Mouse (Mus musculus) T-helper 1 cell (primary cell): Measurements from ENCODE around the gene Mplkip.

Source experiments
- in situ Hi-C: fragments of 300-600 bp; cut with MboI, MseI; formaldehyde crosslinking; loops from one replicate; pipeline ENCODE4 v1.15.1; 2025; ENCODE audit warnings: high pct_unique_total_duplicates

The Mplkip gene

GRCm38 (mm10) chr13:17694911-17695699 is at the start of gene Mplkip, which contains the start of gene Sugct:
Mplkip (plus strand) TSS chr13:17695192.
Sugct (minus strand) TSS chr13:17695553.
- in situ Hi-C loops, result no loop called here

- in situ Hi-C loops, result no loop called here
Observed at GRCm38 (mm10) chr13:17667380-17667779, 27.6 kb upstream of the Mplkip start.

GRCm38 (mm10) chr13:17671122-17671521 is 23.9 kb upstream of the Mplkip start:
- in situ Hi-C loops, result no loop called here

- in situ Hi-C loops, result no loop called here
Observed at GRCm38 (mm10) chr13:17689461-17689860, 5.5 kb upstream of the Mplkip start.

GRCm38 (mm10) chr13:17690686-17691085 is 4.3 kb upstream of the Mplkip start:
- in situ Hi-C loops, result no loop called here

GRCm38 (mm10) chr13:17691436-17691835 is 3.6 kb upstream of the Mplkip start:
- in situ Hi-C loops, result no loop called here

- in situ Hi-C loops, result no loop called here
Observed at GRCm38 (mm10) chr13:17693816-17694215, 1.2 kb upstream of the Mplkip start.

- in situ Hi-C loops, result no loop called here
Observed at GRCm38 (mm10) chr13:17694414-17694813, 578 bp upstream of the Mplkip start.

GRCm38 (mm10) chr13:17695898-17696580 is 1.0 kb downstream of the Mplkip start:
- in situ Hi-C loops, result no loop called here

GRCm38 (mm10) chr13:17700090-17700715 is 5.2 kb downstream of the Mplkip start:
- in situ Hi-C loops, result loop anchor here (5.0 kb wide), 1 partner anchor 92 kb away; no protein-coding TSS in a partner anchor

- in situ Hi-C loops, result loop anchor here (5.0 kb wide), 1 partner anchor 91 kb away; no protein-coding TSS in a partner anchor
Observed at GRCm38 (mm10) chr13:17701322-17701721, 6.3 kb downstream of the Mplkip start.

GRCm38 (mm10) chr13:17702311-17702710 is 7.3 kb downstream of the Mplkip start:
- in situ Hi-C loops, result loop anchor here (5.0 kb wide), 1 partner anchor 90 kb away; no protein-coding TSS in a partner anchor

- in situ Hi-C loops, result no loop called here
Observed at GRCm38 (mm10) chr13:17705188-17705826, 10.3 kb downstream of the Mplkip start.

GRCm38 (mm10) chr13:17708784-17709311 is 13.9 kb downstream of the Mplkip start:
- in situ Hi-C loops, result no loop called here

- in situ Hi-C loops, result no loop called here
Observed at GRCm38 (mm10) chr13:17717357-17717756, 22.4 kb downstream of the Mplkip start.

GRCm38 (mm10) chr13:17727922-17728321 is 32.9 kb downstream of the Mplkip start:
- in situ Hi-C loops, result no loop called here

- in situ Hi-C loops, result no loop called here
Observed at GRCm38 (mm10) chr13:17728798-17729197, 33.8 kb downstream of the Mplkip start.
